Mouse (Mus musculus): Measurements from ENCODE around the gene Dcakd. TPM values are rescaled to one million over a fixed set of nuclear protein-coding genes. Genes with fewer than 3 reads are reported as not detected.

The Dcakd gene
- polyA plus RNA-seq, 1 experiment from 2014 or later, result 183 TPM

DNA sequence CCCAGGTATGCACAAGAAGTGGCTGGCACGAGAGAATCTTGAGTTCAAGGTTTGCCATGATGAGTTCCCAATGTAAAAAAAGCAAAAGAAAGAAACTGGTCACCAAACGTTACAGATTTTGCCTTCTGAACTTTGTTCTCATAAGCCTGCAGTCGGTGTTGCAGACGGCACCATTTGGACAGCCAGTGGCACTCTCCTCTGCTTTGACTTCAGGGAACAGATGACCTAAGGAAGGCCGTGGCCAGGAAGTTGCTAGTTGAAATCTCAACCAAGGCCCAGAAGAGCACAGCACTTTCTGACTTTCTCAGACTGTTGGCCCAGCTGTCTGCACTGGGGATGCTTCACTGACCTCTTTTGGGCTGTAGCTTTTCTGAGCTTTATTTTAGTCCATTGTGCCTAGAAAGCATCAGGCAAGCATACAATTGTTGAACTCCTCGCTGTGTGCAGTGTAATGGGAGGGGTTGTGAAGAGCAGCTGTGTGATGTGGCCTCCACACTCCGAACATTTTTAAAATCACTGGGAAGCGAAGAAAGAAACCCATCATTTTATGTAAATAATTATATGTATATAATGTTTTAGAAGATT lies 8.8 kb upstream of the Dcakd start:
- H3K4me3 ChIP-seq (replicated peaks; ENCODE audit: low read depth, low read length), result no peak overlapping the region
- H3K4me1 ChIP-seq (ENCODE audit: control insufficient read depth, insufficient read depth, low read length), result no peaks in the 10 kb centered on the region
- no peak for DNase-seq
- 0 out of 2 replicates have a peak, but pooled peaks cover 4% of the 10 kb centered on the region for H3K36me3 ChIP-seq (ENCODE audit: control insufficient read depth, insufficient read depth, low read length)
- H3K27me3 ChIP-seq (ENCODE audit: control insufficient read depth, insufficient read depth, low read length), result no peaks in the 10 kb centered on the region
- no peak overlapping the region for H3K9ac ChIP-seq (replicated peaks; ENCODE audit: low read length)
- H3K27ac ChIP-seq (replicated peaks; ENCODE audit: low read depth, low read length), result no peak overlapping the region
- no peak overlapping the region for H3K4me2 ChIP-seq (ENCODE audit: low read length)
- no peak for ATAC-seq (ENCODE audit: low FRiP score, low TSS enrichment)
- WGBS, result 81% methylated on average over 8 of the region's 8 CpGs
- no peaks in the 10 kb centered on the region for H3K9me3 ChIP-seq (ENCODE audit: control insufficient read depth, low read length)

DNA sequence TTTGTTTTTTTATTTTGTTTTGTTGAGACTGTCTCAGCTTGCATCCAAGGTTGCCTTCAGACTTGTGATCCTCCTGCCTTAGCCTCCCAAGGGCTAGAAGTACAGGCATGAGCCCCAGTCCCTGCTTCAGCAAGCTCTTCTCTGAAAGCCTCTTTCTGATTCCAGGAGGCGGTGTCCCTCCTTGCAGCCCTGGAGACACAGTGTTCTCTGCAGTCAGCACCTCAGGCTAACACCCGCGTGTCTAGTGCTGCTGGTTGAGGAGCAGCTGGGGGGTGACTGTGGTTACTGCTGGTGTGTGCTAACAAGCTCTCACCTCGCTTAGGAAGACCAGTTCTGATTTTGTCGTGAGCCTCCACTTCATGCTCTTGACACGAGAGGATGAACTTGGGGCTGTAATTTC lies 6.9 kb upstream of the Dcakd start:
- no peak overlapping the region for H3K27ac ChIP-seq (replicated peaks; ENCODE audit: low read depth, low read length)
- H3K4me2 ChIP-seq (ENCODE audit: low read length), result no peak overlapping the region
- H3K9me3 ChIP-seq (ENCODE audit: control insufficient read depth, low read length), result no peaks in the 10 kb centered on the region
- no peaks in the 10 kb centered on the region for H3K27me3 ChIP-seq (ENCODE audit: control insufficient read depth, insufficient read depth, low read length)
- WGBS, result 89% methylated on average over 6 of the region's 6 CpGs
- H3K4me1 ChIP-seq (ENCODE audit: control insufficient read depth, insufficient read depth, low read length), result no peaks in the 10 kb centered on the region
- ATAC-seq (ENCODE audit: low FRiP score, low TSS enrichment) (no peak), DNase-seq (no peak)
- H3K9ac ChIP-seq (replicated peaks; ENCODE audit: low read length), result no peak overlapping the region
- H3K36me3 ChIP-seq (ENCODE audit: control insufficient read depth, insufficient read depth, low read length), result 0 out of 2 replicates have a peak, but pooled peaks cover 11% of the 10 kb centered on the region
- no peak overlapping the region for H3K4me3 ChIP-seq (replicated peaks; ENCODE audit: low read depth, low read length)

GRCm38 (mm10) chr11:103033030-103033429 lies 4.9 kb upstream of the Dcakd start:
- no peak for ATAC-seq (ENCODE audit: low FRiP score, low TSS enrichment)
- no peak for DNase-seq

GRCm38 (mm10) chr11:103027570-103028175 lies 460 bp downstream of the Dcakd start:
- peak; percentile 15 for ATAC-seq (ENCODE audit: low FRiP score, low TSS enrichment)
- Histone ChIP-seq H3K9me3 (ENCODE audit: control insufficient read depth, low read length) (no peaks in the 10 kb centered on the region), H3K4me1 (ENCODE audit: control insufficient read depth, insufficient read depth, low read length) (peaks cover 8% of the 10 kb centered on the region), H3K27ac (replicated peaks; ENCODE audit: low read depth, low read length) (peak overlapping the region; percentile 58), H3K4me3 (replicated peaks; ENCODE audit: low read depth, low read length) (peak overlapping the region; percentile 59), H3K4me2 (ENCODE audit: low read length) (peak overlapping the region; percentile 64), H3K9ac (replicated peaks; ENCODE audit: low read length) (peak overlapping the region; percentile 42), H3K36me3 (ENCODE audit: control insufficient read depth, insufficient read depth, low read length) (0 out of 2 replicates have a peak, but pooled peaks cover 7% of the 10 kb centered on the region), H3K27me3 (ENCODE audit: control insufficient read depth, insufficient read depth, low read length) (no peaks in the 10 kb centered on the region)
- DNase-seq, result no peak
- WGBS, result 17% methylated on average over 8 of the region's 8 CpGs

More at GRCm38 (mm10) chr11:103033030-103033429, 4.9 kb upstream of the Dcakd start:
- H3K27me3 ChIP-seq (ENCODE audit: control insufficient read depth, insufficient read depth, low read length), result no peaks in the 10 kb centered on the region
- H3K4me3 ChIP-seq (replicated peaks; ENCODE audit: low read depth, low read length), result no peak overlapping the region
- H3K4me1 ChIP-seq (ENCODE audit: control insufficient read depth, insufficient read depth, low read length), result peaks cover 8% of the 10 kb centered on the region
- WGBS, result 91% methylated on average over 3 of the region's 3 CpGs
- no peaks in the 10 kb centered on the region for H3K9me3 ChIP-seq (ENCODE audit: control insufficient read depth, low read length)
- no peak overlapping the region for H3K9ac ChIP-seq (replicated peaks; ENCODE audit: low read length)
- H3K27ac ChIP-seq (replicated peaks; ENCODE audit: low read depth, low read length), result no peak overlapping the region
- no peak overlapping the region for H3K4me2 ChIP-seq (ENCODE audit: low read length)
- 0 out of 2 replicates have a peak, but pooled peaks cover 7% of the 10 kb centered on the region for H3K36me3 ChIP-seq (ENCODE audit: control insufficient read depth, insufficient read depth, low read length)

DNA sequence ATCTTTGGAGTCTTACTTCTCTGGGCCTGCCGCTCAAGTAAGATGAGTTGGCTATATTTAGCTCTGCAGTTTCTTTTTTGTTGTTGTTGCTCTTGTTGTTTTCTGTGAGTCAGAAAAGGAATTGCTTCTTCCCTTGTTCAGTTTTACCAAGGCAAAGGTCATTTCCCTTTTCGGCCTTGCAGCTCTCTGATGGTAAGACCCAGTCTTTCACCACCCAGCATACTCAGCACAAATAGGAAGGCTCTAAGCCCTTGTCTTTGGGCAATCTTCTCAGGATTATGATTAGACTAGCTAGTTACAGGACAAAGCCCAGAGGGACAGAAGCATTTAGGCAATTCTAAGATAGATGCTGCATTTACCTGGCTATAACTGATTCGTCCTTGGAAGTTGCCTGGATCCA lies 1.2 kb downstream of the Dcakd start:
- H3K27me3 ChIP-seq (ENCODE audit: control insufficient read depth, insufficient read depth, low read length), result no peaks in the 10 kb centered on the region
- no peak overlapping the region for H3K9ac ChIP-seq (replicated peaks; ENCODE audit: low read length)
- 0 out of 2 replicates have a peak, but pooled peaks cover 7% of the 10 kb centered on the region for H3K36me3 ChIP-seq (ENCODE audit: control insufficient read depth, insufficient read depth, low read length)
- no peak overlapping the region for H3K4me3 ChIP-seq (replicated peaks; ENCODE audit: low read depth, low read length)
- no peak overlapping the region for H3K27ac ChIP-seq (replicated peaks; ENCODE audit: low read depth, low read length)
- peaks cover 8% of the 10 kb centered on the region for H3K4me1 ChIP-seq (ENCODE audit: control insufficient read depth, insufficient read depth, low read length)
- H3K9me3 ChIP-seq (ENCODE audit: control insufficient read depth, low read length), result no peaks in the 10 kb centered on the region
- 92% methylated on average over 3 of the region's 3 CpGs for WGBS
- ATAC-seq (ENCODE audit: low FRiP score, low TSS enrichment) (no peak), DNase-seq (no peak)
- H3K4me2 ChIP-seq (ENCODE audit: low read length), result 0 out of 2 replicates have a peak overlapping the region, but pooled peaks have one; percentile 64

DNA sequence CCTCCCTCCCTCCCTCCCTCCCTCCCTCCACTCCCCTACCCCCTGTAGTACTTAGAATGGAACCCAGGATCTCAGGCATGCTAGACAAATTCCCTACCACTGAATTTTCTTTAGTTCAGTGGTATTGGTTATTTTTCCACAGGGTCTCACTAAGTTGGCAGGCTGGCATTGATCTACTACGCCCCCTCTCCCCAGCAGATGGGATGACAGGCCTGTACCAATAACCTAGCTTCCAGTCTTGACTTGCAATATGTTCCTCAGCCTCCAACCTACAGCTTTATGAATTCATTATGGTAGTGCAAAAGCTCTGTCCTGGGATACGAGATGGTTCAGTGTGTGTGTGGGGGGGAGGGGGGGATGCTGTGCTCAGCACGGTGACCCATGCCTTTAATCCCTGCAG lies 4.2 kb downstream of the Dcakd start:
- H3K4me1 ChIP-seq (ENCODE audit: control insufficient read depth, insufficient read depth, low read length), result peaks cover 2% of the 10 kb centered on the region
- no peaks in the 10 kb centered on the region for H3K36me3 ChIP-seq (ENCODE audit: control insufficient read depth, insufficient read depth, low read length)
- no peak overlapping the region for H3K4me2 ChIP-seq (ENCODE audit: low read length)
- ATAC-seq (ENCODE audit: low FRiP score, low TSS enrichment) (no peak), DNase-seq (no peak)
- no peak overlapping the region for H3K27ac ChIP-seq (replicated peaks; ENCODE audit: low read depth, low read length)
- no peaks in the 10 kb centered on the region for H3K9me3 ChIP-seq (ENCODE audit: control insufficient read depth, low read length)
- no peak overlapping the region for H3K4me3 ChIP-seq (replicated peaks; ENCODE audit: low read depth, low read length)
- no peak overlapping the region for H3K9ac ChIP-seq (replicated peaks; ENCODE audit: low read length)
- H3K27me3 ChIP-seq (ENCODE audit: control insufficient read depth, insufficient read depth, low read length), result no peaks in the 10 kb centered on the region
- 86% methylated on average over 3 of the region's 3 CpGs for WGBS

DNA sequence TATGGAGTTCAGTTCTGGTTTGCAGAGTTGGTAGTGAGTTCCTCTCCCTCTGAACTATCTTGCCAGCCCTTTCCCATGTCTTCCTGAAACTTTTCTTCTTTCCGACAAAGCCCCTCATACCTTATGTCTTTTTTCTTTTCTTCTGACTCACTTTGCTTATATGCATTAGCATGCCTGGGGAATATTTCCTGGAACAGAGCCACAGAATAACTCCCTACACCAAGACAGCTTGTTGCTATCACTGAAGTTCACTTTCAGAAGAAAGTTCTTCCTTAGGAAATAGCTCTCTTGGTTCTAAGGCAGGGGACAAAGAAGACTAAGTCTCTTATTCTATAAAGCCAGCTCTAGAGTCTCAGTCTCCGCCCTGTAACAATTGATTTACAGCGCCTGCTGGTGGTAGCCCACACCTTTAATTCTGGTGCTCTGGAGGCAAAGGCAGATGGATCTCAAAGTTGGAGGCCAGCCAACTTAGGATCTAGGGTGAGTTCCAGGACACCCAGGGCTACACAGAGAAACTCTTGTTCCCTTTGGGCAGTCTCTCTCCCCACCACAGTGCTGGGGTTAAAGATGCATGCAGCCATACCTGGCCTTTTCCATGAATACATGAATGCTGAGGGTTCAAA lies 7.3 kb downstream of the Dcakd start:
- ATAC-seq (ENCODE audit: low FRiP score, low TSS enrichment) (no peak), DNase-seq (no peak)
- no peak overlapping the region for H3K4me3 ChIP-seq (replicated peaks; ENCODE audit: low read depth, low read length)
- no peak overlapping the region for H3K4me2 ChIP-seq (ENCODE audit: low read length)
- 67% methylated on average over 3 of the region's 3 CpGs for WGBS
- H3K27ac ChIP-seq (replicated peaks; ENCODE audit: low read depth, low read length), result no peak overlapping the region
- no peaks in the 10 kb centered on the region for H3K36me3 ChIP-seq (ENCODE audit: control insufficient read depth, insufficient read depth, low read length)
- H3K4me1 ChIP-seq (ENCODE audit: control insufficient read depth, insufficient read depth, low read length), result peaks cover 3% of the 10 kb centered on the region; the same call in 1 of the 2 replicates
- H3K9ac ChIP-seq (replicated peaks; ENCODE audit: low read length), result no peak overlapping the region
- H3K27me3 ChIP-seq (ENCODE audit: control insufficient read depth, insufficient read depth, low read length), result no peaks in the 10 kb centered on the region
- H3K9me3 ChIP-seq (ENCODE audit: control insufficient read depth, low read length), result no peaks in the 10 kb centered on the region

- Histone ChIP-seq H3K4me2 (ENCODE audit: low read length) (no peak overlapping the region), H3K36me3 (ENCODE audit: control insufficient read depth, insufficient read depth, low read length) (no peaks in the 10 kb centered on the region), H3K9ac (replicated peaks; ENCODE audit: low read length) (no peak overlapping the region), H3K4me3 (replicated peaks; ENCODE audit: low read depth, low read length) (no peak overlapping the region), H3K9me3 (ENCODE audit: control insufficient read depth, low read length) (no peaks in the 10 kb centered on the region), H3K4me1 (ENCODE audit: control insufficient read depth, insufficient read depth, low read length) (peaks cover 11% of the 10 kb centered on the region), H3K27me3 (ENCODE audit: control insufficient read depth, insufficient read depth, low read length) (no peaks in the 10 kb centered on the region), H3K27ac (replicated peaks; ENCODE audit: low read depth, low read length) (no peak overlapping the region)
- no peak for DNase-seq
- no peak for ATAC-seq (ENCODE audit: low FRiP score, low TSS enrichment)
- 94% methylated on average over 7 of the region's 7 CpGs for WGBS
Observed at GRCm38 (mm10) chr11:103019325-103019724, 8.8 kb downstream of the Dcakd start.

Data from midbrain, embryonic 14.5 days (tissue).